ENCODE assay signal across 8 mouse cellular contexts in genomic region chr2:180692630-180693029, GRCm38 (mm10). TPM values are rescaled to one million over a fixed set of nuclear protein-coding genes. Genes with fewer than 3 reads are reported as not detected.
DNase-seq lines count a peak whose midpoint lies in the region; ATAC-seq and TF ChIP-seq lines count a peak whose summit lies in the region.

No protein-coding gene starts in this region.

- no peaks in the 10 kb centered on the region for H3K27me3 ChIP-seq in kidney, embryonic 16.5 days (ENCODE audit: insufficient read depth, low read length)
- H3K27me3 ChIP-seq in heart, adult 2 months (ENCODE audit: control insufficient read depth, insufficient read depth, low read length) = no peaks in the 10 kb centered on the region
- H3K27me3 ChIP-seq in lung, embryonic 14.5 days (ENCODE audit: insufficient read depth, low read length) = no peaks in the 10 kb centered on the region

- intact Hi-C loops in heart, adult 2 months (cut with DNase I) = no loop called here

- no peak overlapping the region for H3K4me3 ChIP-seq in kidney, embryonic 16.5 days (ENCODE audit: low read length)
- H3K4me3 ChIP-seq in heart, adult 2 months = peak overlapping the region; percentile 11
- no peak overlapping the region for H3K4me3 ChIP-seq in lung, embryonic 14.5 days (ENCODE audit: low read depth, low read length)

- H3K79me2 ChIP-seq in heart, adult 2 months (replicated peaks; ENCODE audit: control insufficient read depth, insufficient read depth, low read length) = peaks cover 8% of the 10 kb centered on the region

- peaks cover 16% of the 10 kb centered on the region for H3K4me1 ChIP-seq in kidney, embryonic 16.5 days (ENCODE audit: insufficient read depth, low read length)
- H3K4me1 ChIP-seq in heart, adult 2 months (ENCODE audit: control insufficient read depth, insufficient read depth, low read length) = peaks cover 18% of the 10 kb centered on the region
- H3K4me1 ChIP-seq in lung, embryonic 14.5 days (ENCODE audit: insufficient read depth) = no peaks in the 10 kb centered on the region

- DNase-seq in kidney, adult 8-10 months = no peak
- peak; percentile 66 for DNase-seq in R1 (ENCODE audit: low read depth, low spot score)
- DNase-seq in heart, adult 2 months = peak in 1 of 2 experiments; percentile 56
- DNase-seq in lung, embryonic 14.5 days = peak; percentile 40
- DNase-seq in retina, embryonic 14.5 days (ENCODE audit: low spot score) = peak; percentile 46
- DNase-seq in right cerebral cortex, postnatal 4 days = no peak
- no peak for DNase-seq in layer of hippocampus, adult 8-10 months (ENCODE audit: low spot score in 2 of 2)

- no peak for ATAC-seq in kidney, embryonic 16.5 days (ENCODE audit: low FRiP score, low TSS enrichment)
- ATAC-seq in lung, embryonic 14.5 days (ENCODE audit: insufficient read depth) = peak; percentile 38; the same call in 1 of the 2 replicates

- H3K9ac ChIP-seq in kidney, embryonic 16.5 days (replicated peaks; ENCODE audit: low read length) = no peak overlapping the region
- no peak overlapping the region for H3K9ac ChIP-seq in heart, adult 2 months (ENCODE audit: low read depth, low read length)
- H3K9ac ChIP-seq in lung, embryonic 14.5 days = no peak overlapping the region; the same call in 1 of the 2 replicates

- H3K36me3 ChIP-seq in kidney, embryonic 16.5 days (ENCODE audit: insufficient read depth, low read length) = peaks cover 26% of the 10 kb centered on the region
- H3K36me3 ChIP-seq in heart, adult 2 months (ENCODE audit: control insufficient read depth, insufficient read depth, low read length) = peaks cover 40% of the 10 kb centered on the region
- H3K36me3 ChIP-seq in lung, embryonic 14.5 days (ENCODE audit: insufficient read depth) = peaks cover 32% of the 10 kb centered on the region

- peak overlapping the region; percentile 25; the same call in 1 of the 2 replicates for H3K27ac ChIP-seq in kidney, embryonic 16.5 days (ENCODE audit: low read length)
- H3K27ac ChIP-seq in heart, adult 2 months = peak overlapping the region; percentile 57
- H3K27ac ChIP-seq in lung, embryonic 14.5 days (ENCODE audit: low read depth) = 0 out of 2 replicates have a peak overlapping the region, but pooled peaks have one; percentile 31

- TF ChIP-seq EP300 in heart, adult 2 months (IDR thresholded peaks at IDR 0.05; ENCODE audit: insufficient read depth, low read depth, low read length) = no peak

- H3K9me3 ChIP-seq in kidney, embryonic 16.5 days (ENCODE audit: low read length) = no peaks in the 10 kb centered on the region
- H3K9me3 ChIP-seq in lung, embryonic 14.5 days (ENCODE audit: low read depth, low read length) = no peaks in the 10 kb centered on the region

- TF ChIP-seq POLR2A in heart, adult 2 months (IDR thresholded peaks at IDR 0.05; ENCODE audit: insufficient read depth, low read depth, low read length) = no peak

- TF ChIP-seq CTCF in heart, adult 2 months (IDR thresholded peaks at IDR 0.05) = 0 out of 2 replicates have a peak, but pooled peaks have one; percentile 4
- no peak for TF ChIP-seq CTCF in lung, embryonic 14.5 days (IDR thresholded peaks at IDR 0.05; ENCODE audit: low read depth)

- 6% methylated on average over 1 of the region's 1 CpGs for WGBS in kidney, embryonic 16.5 days
- 4% methylated on average over 1 of the region's 1 CpGs for WGBS in heart, adult 2 months
- 7% methylated on average over 1 of the region's 1 CpGs for WGBS in lung, embryonic 14.5 days

- H3K4me2 ChIP-seq in kidney, embryonic 16.5 days (replicated peaks; ENCODE audit: low read depth, low read length) = no peak overlapping the region
- no peak overlapping the region for H3K4me2 ChIP-seq in lung, embryonic 14.5 days

RNA-seq across cellular contexts. Expression of gene Dido1, which starts 17.2 kb away (rescaled TPM):
- polyA plus RNA-seq in kidney, embryonic 16.5 days (2015; fragmentation: Nextera tagmentation; extraction: Ambion mirVana) = 26.8 and 29.0 TPM in 2 replicates
- total RNA-seq in heart, adult 2 months (2021) = 10 to 100 TPM; 30.7 to 30.8 TPM
- 8.6 and 13.8 TPM in 2 replicates for polyA plus RNA-seq in heart, adult 2 months (2012; rRNA removed)
- polyA plus RNA-seq in lung, embryonic 14.5 days (2014; fragmentation: Nextera tagmentation; extraction: Ambion mirVana) = 34.1 and 36.0 TPM in 2 replicates
- total RNA-seq in layer of hippocampus, adult 8-10 months (2022) = 10 to 100 TPM; 55.2 to 63.2 (median 60.2) TPM

RNA-seq across cellular contexts. Expression of gene Gid8, which starts 17.3 kb away (rescaled TPM):
- polyA plus RNA-seq in kidney, embryonic 16.5 days (2015; fragmentation: Nextera tagmentation; extraction: Ambion mirVana) = 56.3 and 56.8 TPM in 2 replicates
- 10 to 100 TPM; 59.3 to 61.3 TPM for total RNA-seq in heart, adult 2 months (2021)
- 38.9 and 70.7 TPM in 2 replicates for polyA plus RNA-seq in heart, adult 2 months (2012; rRNA removed)
- polyA plus RNA-seq in lung, embryonic 14.5 days (2014; fragmentation: Nextera tagmentation; extraction: Ambion mirVana) = 58.6 and 59.1 TPM in 2 replicates
- total RNA-seq in layer of hippocampus, adult 8-10 months (2022) = 10 to 100 TPM; 57.7 to 66.1 (median 60.0) TPM

RNA-seq across cellular contexts. Expression of gene Slc17a9, which starts 32.4 kb away (rescaled TPM):
- 0.40 and 0.66 TPM in 2 replicates for polyA plus RNA-seq in kidney, embryonic 16.5 days (2015; fragmentation: Nextera tagmentation; extraction: Ambion mirVana)
- total RNA-seq in heart, adult 2 months (2021) = under 1 TPM; 0.42 to 0.43 TPM
- polyA plus RNA-seq in heart, adult 2 months (2012; rRNA removed) = 2.4 and 2.6 TPM in 2 replicates
- polyA plus RNA-seq in lung, embryonic 14.5 days (2014; fragmentation: Nextera tagmentation; extraction: Ambion mirVana) = 0.80 and 0.88 TPM in 2 replicates
- 1 to 10 TPM in 1 of 4 experiments, under 1 TPM in 3; 0.29 to 1.0 (median 0.71) TPM for total RNA-seq in layer of hippocampus, adult 8-10 months (2022)

RNA-seq across cellular contexts. Expression of gene Tcfl5, which starts 50.1 kb away (rescaled TPM):
- 0.09 and 0.15 TPM in 2 replicates for polyA plus RNA-seq in kidney, embryonic 16.5 days (2015; fragmentation: Nextera tagmentation; extraction: Ambion mirVana)
- not detected for total RNA-seq in heart, adult 2 months (2021)
- polyA plus RNA-seq in heart, adult 2 months (2012; rRNA removed) = 0.12 and 0.18 TPM in 2 replicates
- 0.14 and 0.17 TPM in 2 replicates for polyA plus RNA-seq in lung, embryonic 14.5 days (2014; fragmentation: Nextera tagmentation; extraction: Ambion mirVana)
- under 1 TPM; 0.20 to 0.45 (median 0.28) TPM for total RNA-seq in layer of hippocampus, adult 8-10 months (2022)

Comparison
In these comparisons a context has a peak if more than half of its experiments do, and no peak if none do; other contexts are left out.
1. DNase-seq: peak in R1 (single experiment), lung, embryonic 14.5 days (single experiment) and retina, embryonic 14.5 days (single experiment); none in kidney, adult 8-10 months (0 of 2), right cerebral cortex, postnatal 4 days (single experiment) and layer of hippocampus, adult 8-10 months (0 of 2).
2. Peak in every context shown above with its lines, with median percentiles within 50 percentile points of each other: H3K27ac ChIP-seq.